In genomic region chr5:115340577-115341313, GRCm38 (mm10) we compare ENCODE assay signal across 8 mouse cellular contexts. TPM values are rescaled to one million over a fixed set of nuclear protein-coding genes. Genes with fewer than 3 reads are reported as not detected.
A peak's percentile ranks its signal among the peaks of the same experiment; 100 is the strongest.
DNase-seq lines count a peak whose midpoint lies in the region; ATAC-seq lines count a peak whose summit lies in the region.

Gene Gatc, minus strand, starts transcription at chr5:115341178.
Gene Triap1, plus strand, starts transcription at chr5:115341225.

- no peaks in the 10 kb centered on the region for H3K9me3 ChIP-seq in intestine, embryonic 14.5 days (ENCODE audit: control insufficient read depth, low read length)

- H3K4me2 ChIP-seq in intestine, embryonic 14.5 days (ENCODE audit: low read length): peak within 1 kb of the TSS; percentile 56

- WGBS in intestine, embryonic 14.5 days: under 1% methylated on average over 62 of the region's 62 CpGs

- intact Hi-C loops in left cerebral cortex, postnatal 14 days (cut with DNase I): loop anchor here (5.0 kb wide), 1 partner anchor 38 kb away; the partner anchor contains the start of gene Dynll1

- H3K4me1 ChIP-seq in intestine, embryonic 14.5 days (replicated peaks; ENCODE audit: control insufficient read depth, insufficient read depth, low read length): peaks cover 18% of the 10 kb centered on the region

- ATAC-seq in intestine, embryonic 14.5 days (replicated peaks; ENCODE audit: low FRiP score, low TSS enrichment, low read depth): peak; percentile 90
- ATAC-seq in megakaryocyte-erythroid progenitor cell, adult 5-6 weeks (replicated peaks; ENCODE audit: low FRiP score, low TSS enrichment, poor library complexity, severe bottlenecking): peak; percentile 84

- H3K36me3 ChIP-seq in intestine, embryonic 14.5 days (ENCODE audit: control insufficient read depth, insufficient read depth, low read length): peaks cover 45% of the 10 kb centered on the region

- peak within 1 kb of the TSS; percentile 74 for H3K27ac ChIP-seq in intestine, embryonic 14.5 days (ENCODE audit: low read depth)

- H3K4me3 ChIP-seq in intestine, embryonic 14.5 days (ENCODE audit: low read depth, low read length): peak within 1 kb of the TSS; percentile 96

- peak within 1 kb of the TSS; percentile 82 for H3K9ac ChIP-seq in intestine, embryonic 14.5 days (ENCODE audit: low read length)

- no peaks in the 10 kb centered on the region for H3K27me3 ChIP-seq in intestine, embryonic 14.5 days (replicated peaks; ENCODE audit: control insufficient read depth, insufficient read depth, low read length)

- DNase-seq in adrenal gland, adult 2 months: peak; percentile 94
- DNase-seq in embryo, embryonic 11 days: peak; percentile 94
- peak; percentile 86 for DNase-seq in gastrocnemius, postnatal 25 days
- DNase-seq in intestine, embryonic 14.5 days (ENCODE audit: low spot score): peak; percentile 98
- peak; percentile 85 to 93 for DNase-seq in left cerebral cortex, postnatal 14 days (ENCODE audit: low spot score in 2 of 2)
- peak; percentile 89 for DNase-seq in right cerebral cortex, postnatal 25 days
- DNase-seq in urinary bladder, postnatal 36 days (ENCODE audit: low spot score in 2 of 2): peak; percentile 78 to 88

RNA-seq across cellular contexts. Expression of gene Gatc, which starts in this region (rescaled TPM):
- 10 to 100 TPM; 21.1 to 24.0 TPM for total RNA-seq in adrenal gland, adult 2 months (2021)
- 12.2 and 15.4 TPM in 2 replicates for polyA plus RNA-seq in adrenal gland, adult 2 months (2012; rRNA removed)
- 10 to 100 TPM; 20.5 to 22.1 TPM for total RNA-seq in gastrocnemius, postnatal 25 days (2021)
- polyA plus RNA-seq in intestine, embryonic 14.5 days (2014; fragmentation: Nextera tagmentation; extraction: Ambion mirVana): 33.7 and 40.2 TPM in 2 replicates
- 10 to 100 TPM; 22.4 to 23.3 TPM for total RNA-seq in left cerebral cortex, postnatal 14 days (2021)
- 31.0 and 41.1 TPM in 2 replicates for total RNA-seq in megakaryocyte-erythroid progenitor cell, adult 5-6 weeks (2014; fragmentation: Nextera tagmentation)
- total RNA-seq in megakaryocyte-erythroid progenitor cell, adult 5-6 weeks (2017): 13.6 and 18.6 TPM in 2 replicates

RNA-seq across cellular contexts. Expression of gene Triap1, which starts in this region (rescaled TPM):
- total RNA-seq in adrenal gland, adult 2 months (2021): 10 to 100 TPM; 35.1 to 40.0 TPM
- polyA plus RNA-seq in adrenal gland, adult 2 months (2012; rRNA removed): 7.9 and 8.6 TPM in 2 replicates
- total RNA-seq in gastrocnemius, postnatal 25 days (2021): 10 to 100 TPM; 17.5 to 18.4 TPM
- polyA plus RNA-seq in intestine, embryonic 14.5 days (2014; fragmentation: Nextera tagmentation; extraction: Ambion mirVana): 59.8 and 65.9 TPM in 2 replicates
- total RNA-seq in left cerebral cortex, postnatal 14 days (2021): 10 to 100 TPM; 28.2 to 32.4 TPM
- 36.8 and 45.8 TPM in 2 replicates for total RNA-seq in megakaryocyte-erythroid progenitor cell, adult 5-6 weeks (2014; fragmentation: Nextera tagmentation)
- 16.8 and 19.8 TPM in 2 replicates for total RNA-seq in megakaryocyte-erythroid progenitor cell, adult 5-6 weeks (2017)

Comparison
In these comparisons a context has a peak if more than half of its experiments do, and no peak if none do; other contexts are left out.
1. Peak in every context shown above with its lines: DNase-seq, ATAC-seq, H3K4me3 ChIP-seq and H3K27ac ChIP-seq.